Mouse (Mus musculus) lung, postnatal 4 days (tissue): ENCODE measurements around the gene Slc2a13.

Experiments
- DNase-seq, 2 experiments: peaks; one replicate each; pipeline ENCODE4 v3.0.0; 2021

Gene Slc2a13

DNA sequence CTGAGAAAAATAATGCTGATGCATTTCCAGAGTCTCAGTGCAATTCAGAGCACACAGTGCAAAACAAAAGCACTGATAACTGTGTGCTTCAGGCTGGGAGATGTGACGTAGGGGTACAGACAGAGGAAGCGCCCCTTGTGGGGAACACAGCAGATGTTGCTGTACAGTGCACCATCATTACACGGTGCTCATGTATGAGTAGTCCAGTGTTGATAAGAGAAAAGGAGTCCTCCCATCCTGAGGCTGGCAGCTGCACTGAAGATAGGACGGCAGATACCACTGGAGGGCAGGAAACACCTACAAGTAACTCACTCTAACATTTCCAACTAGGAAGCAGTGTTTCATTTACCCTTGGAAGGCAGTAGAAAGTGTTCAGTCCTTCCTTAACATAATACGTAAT, 312.5 kb downstream of the Slc2a13 start:
- DNase-seq, result no peak

DNA sequence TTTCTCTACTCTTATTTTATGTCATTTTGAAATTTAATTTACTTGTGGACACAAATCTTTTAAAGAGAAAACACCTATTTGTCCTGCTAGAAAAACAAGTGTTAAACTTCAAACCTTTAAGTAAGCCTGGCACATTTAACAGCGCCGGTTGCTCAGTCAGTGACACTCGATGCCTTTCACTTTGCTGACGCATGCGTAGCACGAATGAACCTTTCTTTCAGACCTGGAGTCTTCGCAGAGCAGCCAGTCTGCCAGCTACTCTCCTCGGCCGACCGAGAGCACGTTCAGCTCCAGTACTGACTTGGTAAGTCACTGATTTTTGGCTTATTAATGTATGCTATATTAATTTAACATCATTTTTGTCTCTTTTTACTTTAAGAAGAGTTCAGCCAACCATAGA, 315.9 kb downstream of the Slc2a13 start:
- DNase-seq, result no peak

DNA sequence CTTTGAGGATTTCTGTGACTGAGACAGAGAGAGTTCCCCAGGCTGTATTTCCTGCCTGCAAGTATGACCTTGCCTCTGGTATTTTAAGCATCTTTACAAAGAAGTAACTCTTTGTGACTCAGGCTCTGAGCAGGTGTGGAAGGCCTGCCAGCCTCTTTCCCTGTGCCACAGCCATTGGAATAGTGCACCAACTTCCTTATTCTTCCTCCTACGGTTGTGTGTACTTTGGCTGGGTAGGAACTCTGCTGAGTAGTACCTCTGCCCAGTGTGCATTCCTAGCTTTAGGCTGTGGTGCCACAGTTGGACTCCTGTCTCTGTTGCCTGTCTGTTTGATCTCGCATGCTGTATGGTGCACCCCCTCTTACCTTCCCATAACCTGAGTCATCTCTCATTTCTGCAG, 317.8 kb downstream of the Slc2a13 start:
- no peak for DNase-seq

DNA sequence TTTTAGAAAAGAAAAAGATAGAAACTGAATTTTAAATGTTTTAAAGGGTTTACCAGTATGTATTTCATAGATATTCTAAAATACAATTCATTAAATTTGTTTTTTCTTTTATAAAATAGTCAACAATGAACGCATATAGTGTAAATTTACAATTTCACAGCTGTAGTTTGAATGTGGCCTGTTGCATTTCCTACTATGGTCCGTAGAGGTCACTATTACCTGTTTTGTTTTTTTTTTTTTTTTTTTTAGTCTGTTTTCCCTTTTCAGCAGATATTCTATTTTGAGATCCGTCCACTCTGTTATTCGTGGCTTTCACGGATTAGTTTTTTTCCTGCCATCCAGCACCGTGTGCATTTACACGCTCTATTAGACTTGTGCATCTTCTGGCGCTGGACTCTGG, 320.1 kb downstream of the Slc2a13 start:
- no peak for DNase-seq

DNA sequence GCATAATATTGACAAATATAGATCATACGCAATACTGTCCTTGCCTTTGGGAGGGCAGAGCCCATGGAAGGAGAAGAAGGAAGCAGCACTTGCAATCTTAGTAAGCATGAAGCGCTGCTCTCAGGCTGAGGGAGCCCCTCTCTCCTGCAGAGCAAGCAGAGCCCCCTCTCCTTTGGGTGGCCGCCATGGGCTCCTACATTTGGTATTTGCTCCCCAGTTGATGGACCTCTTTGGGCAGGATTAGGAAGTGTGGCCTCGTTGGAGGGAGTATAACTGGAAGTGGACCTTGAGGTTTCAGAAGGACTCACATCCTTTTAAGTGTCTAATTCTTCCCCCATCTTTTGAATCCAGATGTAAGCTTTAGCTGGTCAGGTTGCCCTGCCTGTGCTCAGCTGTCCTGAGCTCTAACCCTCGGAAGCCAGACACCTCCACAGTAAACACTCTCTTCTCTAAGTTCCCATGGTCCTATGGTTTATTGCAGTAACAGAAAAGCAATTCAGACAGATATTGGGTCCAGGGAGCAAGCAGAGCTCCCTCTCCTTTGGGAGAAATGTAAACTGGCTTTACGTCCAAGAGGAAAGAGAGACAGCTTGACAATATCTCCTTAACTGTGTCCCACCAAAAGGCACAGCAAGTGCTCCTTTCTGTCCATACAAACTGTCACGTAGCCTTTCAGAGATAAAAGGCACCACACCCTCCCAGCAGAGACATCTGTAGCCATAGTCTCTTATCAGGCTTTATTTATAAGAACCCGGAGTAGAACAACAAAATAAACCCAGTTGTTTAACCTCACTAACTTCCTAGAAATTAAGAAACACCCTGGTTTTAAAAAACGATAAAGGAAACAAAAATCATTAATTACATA, 321.3 kb downstream of the Slc2a13 start:
- no peak for DNase-seq

DNA sequence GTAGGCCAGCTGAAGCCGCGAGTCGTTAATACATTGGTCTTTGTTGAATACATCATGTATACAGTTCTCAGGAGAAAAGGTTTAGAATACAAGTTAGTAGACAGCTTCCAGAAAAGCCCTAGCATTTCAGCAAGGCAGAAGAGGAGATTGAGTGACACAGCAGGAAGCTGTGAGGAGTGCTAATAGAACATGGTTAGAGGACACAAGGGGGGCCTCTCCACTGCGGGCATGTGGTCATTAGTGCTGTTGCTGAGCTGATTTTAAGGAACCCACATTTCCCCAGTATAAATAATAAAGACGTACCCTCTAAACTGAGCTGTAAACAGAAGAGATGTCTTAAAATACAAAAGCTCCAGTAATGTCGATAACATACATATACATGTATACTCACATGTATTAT, 322.2 kb downstream of the Slc2a13 start:
- no peak for DNase-seq

DNA sequence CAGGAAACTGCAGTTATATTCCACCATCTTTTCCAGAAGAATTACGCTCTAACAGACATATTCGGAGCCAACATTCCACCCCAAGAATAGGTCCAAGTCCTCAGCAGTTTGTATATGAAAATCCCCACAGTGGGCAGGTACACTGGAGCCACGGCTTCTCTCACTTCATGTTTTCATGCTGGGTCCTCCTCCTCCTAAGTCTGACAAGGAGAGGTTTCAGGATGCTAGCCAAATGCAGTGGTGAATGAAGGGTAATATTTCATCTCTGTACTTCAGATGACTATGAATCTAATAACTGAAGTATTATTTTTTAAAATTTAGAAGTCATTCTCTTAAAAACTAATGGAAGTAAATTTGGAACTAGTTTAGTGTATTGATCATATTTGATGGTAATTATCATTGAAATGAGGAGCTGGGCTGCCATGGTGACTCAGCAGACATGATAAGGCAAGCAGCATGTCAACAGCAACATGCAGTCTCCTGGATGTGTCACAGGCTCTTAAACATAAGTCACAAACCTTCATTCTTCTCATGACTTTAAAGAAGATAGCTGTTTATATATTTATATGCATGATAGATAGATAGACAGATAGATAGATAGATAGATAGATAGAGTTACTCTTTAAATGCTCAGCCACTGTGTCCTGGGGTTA, 332.3 kb downstream of the Slc2a13 start:
- DNase-seq, result no peak

DNA sequence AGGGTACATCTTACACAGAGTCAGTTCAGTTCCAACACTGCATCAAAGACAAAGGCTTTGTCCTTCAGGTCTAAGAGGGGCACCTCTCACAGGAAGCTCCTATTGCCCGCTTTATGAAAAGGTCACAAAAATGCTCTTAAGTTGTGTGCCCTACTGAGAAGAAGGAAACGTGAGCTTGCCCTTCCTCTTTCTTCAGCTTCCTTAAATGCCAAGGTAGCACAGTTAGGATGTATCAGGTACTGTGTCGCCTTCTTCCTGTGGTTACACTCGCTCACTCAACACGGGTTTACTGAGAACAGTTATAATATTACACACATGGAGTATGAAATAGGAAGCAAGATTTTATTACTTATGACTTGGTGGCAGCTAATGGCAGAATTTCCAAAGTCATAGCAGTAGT, 335.8 kb downstream of the Slc2a13 start:
- no peak for DNase-seq
